23 mouse cellular contexts compared by ENCODE assay signal in genomic region chrX:52177067-52177466, GRCm38 (mm10). TPM values are rescaled to one million over a fixed set of nuclear protein-coding genes. Genes with fewer than 3 reads are reported as not detected.
A peak's percentile ranks its signal among the peaks of the same experiment; 100 is the strongest.
DNase-seq lines count a peak whose midpoint lies in the region; ATAC-seq and TF ChIP-seq lines count a peak whose summit lies in the region.
"Had no signal": no experiment of that assay in that cellular context is flagged by ENCODE, and none has a peak within 500 bp of the region (broad histone marks: within the 10 kb centered on the region; RNA-seq: fewer than 3 reads in every experiment).

No protein-coding gene starts in this region.

- H3K4me1 ChIP-seq in liver, embryonic 14.5 days (replicated peaks; ENCODE audit: control insufficient read depth in 2 of 2, insufficient read depth in 2 of 2, low read length in 1 of 2), result no peaks in the 10 kb centered on the region
- peaks cover 18% of the 10 kb centered on the region for H3K4me1 ChIP-seq in liver, embryonic 12.5 days
- no peaks in the 10 kb centered on the region; a peak in 1 of 4 replicates for H3K4me1 ChIP-seq in MEL (ENCODE audit: control insufficient read depth in 1 of 2, insufficient read depth in 2 of 2, low read length in 2 of 2)
- H3K4me1 ChIP-seq in hindbrain, embryonic 11.5 days (replicated peaks; ENCODE audit: control insufficient read depth, insufficient read depth, low read length), result no peaks in the 10 kb centered on the region
- H3K4me1 ChIP-seq: embryonic facial prominence, embryonic 10.5 days; embryonic facial prominence, embryonic 12.5 days; forebrain, embryonic 10.5 days; forebrain, embryonic 12.5 days had no signal

- no peak overlapping the region for H3K4me2 ChIP-seq in liver, embryonic 14.5 days (ENCODE audit: low read depth)
- no peak overlapping the region for H3K4me2 ChIP-seq in liver, embryonic 12.5 days
- H3K4me2 ChIP-seq in hindbrain, embryonic 11.5 days (replicated peaks; ENCODE audit: low read depth, low read length), result no peak overlapping the region
- H3K4me2 ChIP-seq: embryonic facial prominence, embryonic 12.5 days; forebrain, embryonic 12.5 days had no signal

- no peak overlapping the region for H3K27ac ChIP-seq in liver, embryonic 14.5 days
- H3K27ac ChIP-seq in liver, embryonic 12.5 days, result no peak overlapping the region
- H3K27ac ChIP-seq in MEL (ENCODE audit: control insufficient read depth, low read depth, low read length), result no peak overlapping the region
- H3K27ac ChIP-seq in hindbrain, embryonic 11.5 days (ENCODE audit: low read depth, low read length), result no peak overlapping the region
- H3K27ac ChIP-seq: embryonic facial prominence, embryonic 10.5 days; embryonic facial prominence, embryonic 12.5 days; forebrain, embryonic 10.5 days; forebrain, embryonic 12.5 days had no signal

- no peak overlapping the region for H3K4me3 ChIP-seq in liver, embryonic 14.5 days (ENCODE audit: insufficient read depth in 1 of 2, low read depth in 2 of 2, low read length in 2 of 2)
- H3K4me3 ChIP-seq in liver, embryonic 12.5 days, result no peak overlapping the region
- no peak overlapping the region for H3K4me3 ChIP-seq in MEL (ENCODE audit: control insufficient read depth in 1 of 2, insufficient read depth in 1 of 2, low read depth in 2 of 2, low read length in 2 of 2)
- no peak overlapping the region for H3K4me3 ChIP-seq in hindbrain, embryonic 11.5 days (ENCODE audit: low read depth, low read length)
- H3K4me3 ChIP-seq: embryonic facial prominence, embryonic 10.5 days; embryonic facial prominence, embryonic 12.5 days; erythroblast, embryonic 14.5 days; forebrain, embryonic 10.5 days; forebrain, embryonic 12.5 days had no signal

- no peaks in the 10 kb centered on the region for H3K9me3 ChIP-seq in liver, embryonic 14.5 days (ENCODE audit: control insufficient read depth, low read length)
- no peaks in the 10 kb centered on the region for H3K9me3 ChIP-seq in liver, embryonic 12.5 days (replicated peaks)
- H3K9me3 ChIP-seq in MEL (replicated peaks; ENCODE audit: insufficient read depth, low read length), result no peaks in the 10 kb centered on the region
- no peaks in the 10 kb centered on the region for H3K9me3 ChIP-seq in hindbrain, embryonic 11.5 days (ENCODE audit: control insufficient read depth, low read length)
- H3K9me3 ChIP-seq: embryonic facial prominence, embryonic 10.5 days; embryonic facial prominence, embryonic 12.5 days; forebrain, embryonic 10.5 days; forebrain, embryonic 12.5 days had no signal

- no peak for ATAC-seq in liver, embryonic 14.5 days (ENCODE audit: insufficient read depth)
- ATAC-seq in liver, embryonic 12.5 days, result no peak
- peak; percentile 24; the same call in 1 of the 2 replicates for ATAC-seq in megakaryocyte, adult 5-6 weeks (ENCODE audit: poor library complexity, severe bottlenecking)
- no peak for ATAC-seq in hindbrain, embryonic 11.5 days (ENCODE audit: low FRiP score)
- ATAC-seq in erythroblast, adult 5-6 weeks (replicated peaks; ENCODE audit: low FRiP score, poor library complexity, severe bottlenecking), result no peak
- ATAC-seq: activated CD4-positive, CD25-positive, alpha-beta regulatory T cell, adult 4 months; forebrain, embryonic 14.5 days; forebrain, embryonic 16.5 days had no signal

- no peaks in the 10 kb centered on the region for H3K79me2 ChIP-seq in MEL (ENCODE audit: control insufficient read depth, insufficient read depth, low read length, poor library complexity)

- TF ChIP-seq CTCF in liver, embryonic 14.5 days (IDR thresholded peaks at IDR 0.05; ENCODE audit: low read depth), result no peak
- TF ChIP-seq CTCF in MEL (IDR thresholded peaks at IDR 0.05 in 2 of 3, conservative IDR thresholded peaks at IDR 0.05 in 1 of 3; ENCODE audit: control insufficient read depth in 1 of 3, insufficient read depth in 1 of 3, low read depth in 2 of 3, low read length in 3 of 3, poor library complexity in 1 of 3, severe bottlenecking in 1 of 3), result no peak

- no peak for DNase-seq in liver, embryonic 14.5 days (ENCODE audit: low read depth in 3 of 3, low spot score in 3 of 3)
- peak; percentile 73 for DNase-seq in 416B (ENCODE audit: low read depth)
- DNase-seq in MEL (ENCODE audit: low read depth, low spot score), result no peak
- no peak for DNase-seq in cerebellum, adult 8-10 months
- DNase-seq in hindbrain, embryonic 11.5 days (ENCODE audit: low spot score), result no peak
- DNase-seq: adrenal gland, adult 8-10 months; adrenal gland, postnatal 14 days; adrenal gland, postnatal 36 days; cerebellum, adult 11-12 months; cerebellum, adult 2 months; cerebellum, postnatal 14 days; cerebellum, postnatal 36 days had no signal

- WGBS in liver, embryonic 14.5 days (ENCODE audit: insufficient replicate concordance), result 13% methylated on average over 4 of the region's 4 CpGs
- WGBS in liver, embryonic 12.5 days (ENCODE audit: insufficient replicate concordance), result 17% methylated on average over 4 of the region's 4 CpGs
- whole genome bisulfite sequencing in hindbrain, embryonic 11.5 days, result 89% methylated on average over 4 of the region's 4 CpGs

- H3K9ac ChIP-seq in liver, embryonic 14.5 days (replicated peaks), result no peak overlapping the region
- no peak overlapping the region for H3K9ac ChIP-seq in liver, embryonic 12.5 days
- H3K9ac ChIP-seq in MEL (ENCODE audit: control insufficient read depth, low read depth, low read length, poor library complexity, severe bottlenecking), result no peak overlapping the region
- no peak overlapping the region for H3K9ac ChIP-seq in hindbrain, embryonic 11.5 days (ENCODE audit: low read depth, low read length)
- H3K9ac ChIP-seq: embryonic facial prominence, embryonic 12.5 days; forebrain, embryonic 12.5 days had no signal

- no peaks in the 10 kb centered on the region for H3K36me3 ChIP-seq in liver, embryonic 14.5 days (replicated peaks; ENCODE audit: control insufficient read depth, insufficient read depth, low read depth)
- no peaks in the 10 kb centered on the region for H3K36me3 ChIP-seq in liver, embryonic 12.5 days
- H3K36me3 ChIP-seq in MEL (ENCODE audit: control insufficient read depth in 1 of 2, insufficient read depth in 2 of 2, low read length in 2 of 2), result no peaks in the 10 kb centered on the region; a peak in 1 of 4 replicates
- H3K36me3 ChIP-seq in hindbrain, embryonic 11.5 days (ENCODE audit: control insufficient read depth, insufficient read depth, low read length), result no peaks in the 10 kb centered on the region
- H3K36me3 ChIP-seq: embryonic facial prominence, embryonic 10.5 days; embryonic facial prominence, embryonic 12.5 days; forebrain, embryonic 10.5 days; forebrain, embryonic 12.5 days had no signal

- no peak for TF ChIP-seq RAD21 in MEL (IDR thresholded peaks at IDR 0.05; ENCODE audit: low read depth, low read length)

- H3K27me3 ChIP-seq in liver, embryonic 14.5 days (ENCODE audit: control insufficient read depth, insufficient read depth, low read length), result no peaks in the 10 kb centered on the region
- H3K27me3 ChIP-seq in liver, embryonic 12.5 days (replicated peaks), result no peaks in the 10 kb centered on the region
- no peaks in the 10 kb centered on the region for H3K27me3 ChIP-seq in MEL (ENCODE audit: control insufficient read depth in 1 of 2, insufficient read depth in 2 of 2, low read length in 2 of 2)
- no peaks in the 10 kb centered on the region for H3K27me3 ChIP-seq in hindbrain, embryonic 11.5 days (ENCODE audit: control insufficient read depth, insufficient read depth, low read length)
- H3K27me3 ChIP-seq: embryonic facial prominence, embryonic 12.5 days; forebrain, embryonic 12.5 days had no signal

- no peak for TF ChIP-seq POLR2A in MEL (IDR thresholded peaks at IDR 0.05; ENCODE audit: control insufficient read depth in 1 of 2, insufficient read depth in 1 of 2, low read depth in 1 of 2, low read length in 2 of 2, poor library complexity in 1 of 2)

- TF ChIP-seq EP300 in liver, embryonic 14.5 days (IDR thresholded peaks at IDR 0.05; ENCODE audit: low read depth), result 0 out of 2 replicates have a peak, but pooled peaks have one; percentile 6
- no peak for TF ChIP-seq EP300 in MEL (IDR thresholded peaks at IDR 0.05; ENCODE audit: low read depth in 1 of 2, low read length in 2 of 2)

TF ChIP-seq in MEL, 35 proteins besides CTCF, POLR2A, EP300 and RAD21:
- TF ChIP-seq POLR2AphosphoS5 (IDR thresholded peaks at IDR 0.05; ENCODE audit: borderline replicate concordance, low read depth, low read length) (no peak), GATA1 (IDR thresholded peaks at IDR 0.05; ENCODE audit: low read depth, low read length) (peak; percentile 74)
TF ChIP-seq in MEL: peak in this region for 1.

RNA-seq across cellular contexts. Expression of gene Gpc4, which starts 12.0 kb away (rescaled TPM):
- polyA plus RNA-seq in liver, embryonic 14.5 days (2012; rRNA removed), result 2.3 and 3.2 TPM in 2 replicates
- polyA plus RNA-seq in liver, embryonic 14.5 days (2014; fragmentation: Nextera tagmentation; extraction: Ambion mirVana), result 3.9 and 4.2 TPM in 2 replicates
- polyA plus RNA-seq in liver, embryonic 12.5 days (2016; fragmentation: Nextera tagmentation; extraction: Ambion mirVana), result 6.3 and 7.2 TPM in 2 replicates
- total RNA-seq in MEL (2012; rRNA removed), result 4.4 and 5.1 TPM in 2 replicates
- polyA plus RNA-seq in MEL (2012; ENCODE audit: insufficient read depth in 1 of 2, insufficient read length in 2 of 2, low read depth in 1 of 2, low replicate concordance in 2 of 2, missing spikeins in 1 of 2), result 1 to 10 TPM in 1 of 2 experiments, not detected in 1; 9.4 TPM
- 1.0 and 1.9 TPM in 2 replicates for total RNA-seq in megakaryocyte, adult 5-6 weeks (2015)
- total RNA-seq in megakaryocyte, adult 5-6 weeks (2017), result 0.37 and 0.40 TPM in 2 replicates
- 17.2 and 19.9 TPM in 2 replicates for polyA plus RNA-seq in hindbrain, embryonic 11.5 days (2014; fragmentation: Nextera tagmentation; extraction: Ambion mirVana)
- total RNA-seq in erythroblast, adult 5-6 weeks (2015; ENCODE audit: low replicate concordance), result 6.1 and 8.8 TPM in 2 replicates
- total RNA-seq in erythroblast, adult 5-6 weeks (2017; ENCODE audit: low replicate concordance), result 3.0 and 4.2 TPM in 2 replicates
